Mouse (Mus musculus) midbrain, embryonic 11.5 days (tissue): ENCODE data around the gene Rbms1. TPM values are rescaled to one million over a fixed set of nuclear protein-coding genes. Genes with fewer than 3 reads are reported as not detected.

Experiments
- ATAC-seq: fragments of 200-750 bp; cut with Nextera tagmentation; 2 replicates; pipeline ENCODE4 v1.8.0; 2017; ENCODE audit warnings: moderate TSS enrichment, moderate library complexity; ENCODE audit not compliant: low FRiP score
- DNase-seq: peaks from one replicate; pipeline ENCODE4 v3.0.0; 2015; ENCODE audit warnings: low spot score; ENCODE audit errors: missing footprints
- H3K27ac ChIP-seq: fragments of 300-500 bp; sonication (generic); 2 replicates; pipeline ENCODE4 v1.5.1; 2014; ENCODE audit warnings: low read depth, low read length
- H3K27me3 ChIP-seq: fragments of 300-500 bp; sonication (generic); 2 replicates; pipeline ENCODE4 v1.6.1; 2014; ENCODE audit warnings: mild to moderate bottlenecking, low read length, moderate library complexity, mixed read lengths; ENCODE audit not compliant: control insufficient read depth, insufficient read depth
- H3K36me3 ChIP-seq: fragments of 300-500 bp; sonication (generic); 2 replicates; pipeline ENCODE4 v1.6.1; 2014; ENCODE audit warnings: mild to moderate bottlenecking, low read length, moderate library complexity, mixed read lengths; ENCODE audit not compliant: control insufficient read depth, insufficient read depth
- H3K4me1 ChIP-seq: fragments of 300-500 bp; sonication (generic); 2 replicates; pipeline ENCODE4 v1.6.1; 2014; ENCODE audit warnings: low read length; ENCODE audit not compliant: control insufficient read depth, insufficient read depth
- H3K4me2 ChIP-seq: fragments of 300-500 bp; sonication (generic); 2 replicates; pipeline ENCODE4 v1.6.1; 2014; ENCODE audit warnings: mild to moderate bottlenecking, moderate library complexity
- H3K4me3 ChIP-seq: fragments of 300-500 bp; sonication (generic); 2 replicates; pipeline ENCODE4 v1.5.1; 2014; ENCODE audit warnings: low read depth, low read length
- H3K9ac ChIP-seq: fragments of 300-500 bp; sonication (generic); 2 replicates; pipeline ENCODE4 v1.6.1; 2014; ENCODE audit warnings: low read length
- H3K9me3 ChIP-seq: fragments of 300-500 bp; sonication (generic); 2 replicates; pipeline ENCODE4 v1.6.1; 2016; ENCODE audit warnings: low read length; ENCODE audit not compliant: control insufficient read depth
- WGBS: fragments of 180-500 bp; shearing (Covaris S2); extraction: QIAGEN DNeasy Blood & Tissue Kit; methylation state at CpG from one replicate; pipeline ENCODE4 v1.1.7; 2014; 5-methylcytosine and 5-hydroxymethylcytosine counted together
- polyA plus RNA-seq: library from polyadenylated mRNA; unstranded; fragments of >200 nt; fragmentation: Nextera tagmentation; extraction: Ambion mirVana; gene quantifications from 2 replicates; pipeline ENCODE4 v1.2.1, GENCODE M21; 2014

Rbms1 gene
- polyA plus RNA-seq, 1 experiment from 2014 or later: 43.2 TPM

DNA sequence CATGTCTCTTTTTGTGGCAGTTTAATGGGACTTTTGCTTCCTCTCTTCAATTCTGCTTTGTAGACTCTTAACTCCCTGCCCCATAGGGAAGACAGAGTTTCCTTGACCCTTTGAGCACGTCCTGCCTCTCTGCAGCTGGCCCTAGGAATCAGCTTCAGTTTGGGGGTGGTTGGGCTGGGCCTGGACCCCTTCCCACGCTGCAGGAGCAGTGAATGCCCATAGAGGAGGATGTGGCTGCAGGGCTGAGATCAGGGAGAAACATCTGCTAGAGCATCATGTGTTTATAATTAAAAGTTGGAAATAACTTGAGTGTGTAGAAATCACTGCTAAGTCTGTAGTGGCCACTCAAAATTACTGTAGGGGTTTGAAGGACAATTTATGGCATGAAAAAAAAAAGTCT, 144.4 kb downstream of the Rbms1 start:
- no peaks in the 10 kb centered on the region for H3K36me3 ChIP-seq
- H3K4me2 ChIP-seq: no peak overlapping the region
- H3K9ac ChIP-seq: no peak overlapping the region
- no peaks in the 10 kb centered on the region for H3K4me1 ChIP-seq
- 12% methylated on average over 2 of the region's 2 CpGs for WGBS
- no peak overlapping the region for H3K27ac ChIP-seq
- H3K9me3 ChIP-seq: no peaks in the 10 kb centered on the region
- no peak for DNase-seq
- no peak overlapping the region for H3K4me3 ChIP-seq
- H3K27me3 ChIP-seq: no peaks in the 10 kb centered on the region
- no peak for ATAC-seq

DNA sequence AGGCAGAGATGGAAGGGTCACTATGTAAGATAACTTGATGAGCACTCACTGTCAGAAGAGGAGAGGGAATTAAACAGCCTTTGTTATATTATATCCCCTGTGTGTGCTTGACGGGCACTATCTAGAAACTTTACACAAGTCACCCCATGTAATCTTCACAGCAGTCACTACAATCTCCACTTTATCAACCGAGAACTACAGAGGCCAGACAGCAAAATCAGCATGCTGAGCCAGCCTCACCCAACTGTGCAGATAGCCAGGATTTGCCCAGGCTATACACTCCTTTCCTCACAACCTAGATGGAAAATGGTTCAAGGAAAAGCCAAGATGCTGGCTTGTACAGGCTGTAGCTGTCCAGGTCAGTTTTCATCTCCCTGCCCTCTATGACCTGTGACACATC, 146.7 kb downstream of the Rbms1 start:
- no peak for ATAC-seq
- Histone ChIP-seq H3K4me3 (no peak overlapping the region), H3K9me3 (no peaks in the 10 kb centered on the region), H3K27me3 (no peaks in the 10 kb centered on the region; the same call in 1 of the 2 replicates), H3K36me3 (no peaks in the 10 kb centered on the region), H3K4me1 (no peaks in the 10 kb centered on the region), H3K9ac (no peak overlapping the region), H3K27ac (no peak overlapping the region), H3K4me2 (no peak overlapping the region)
- DNase-seq: no peak
- WGBS: 82% methylated on average over 2 of the region's 2 CpGs

DNA sequence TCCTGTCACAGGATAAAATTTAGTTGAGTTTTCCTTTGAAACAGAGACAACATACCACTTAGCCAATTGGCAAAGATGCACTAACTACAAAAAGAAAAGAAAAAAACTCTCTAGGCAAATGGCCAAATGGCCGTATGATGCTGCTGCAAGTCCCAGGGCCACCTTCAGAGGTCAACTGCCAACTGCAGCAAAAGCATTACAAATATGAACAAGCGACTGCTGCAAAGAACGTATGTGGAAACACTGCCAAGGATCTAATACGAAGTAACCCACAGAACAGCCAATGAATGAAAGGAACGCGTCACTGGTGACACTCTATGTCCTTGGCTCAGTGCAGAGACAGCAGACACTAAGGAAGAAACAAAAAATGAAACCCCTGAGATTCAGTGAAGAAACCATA, 148.2 kb downstream of the Rbms1 start:
- no peak for DNase-seq
- H3K27ac ChIP-seq: no peak overlapping the region
- H3K27me3 ChIP-seq: no peaks in the 10 kb centered on the region; the same call in 1 of the 2 replicates
- no peak for ATAC-seq
- no peak overlapping the region for H3K9ac ChIP-seq
- no peak overlapping the region for H3K4me3 ChIP-seq
- H3K9me3 ChIP-seq: no peaks in the 10 kb centered on the region
- no peaks in the 10 kb centered on the region for H3K4me1 ChIP-seq
- no peak overlapping the region for H3K4me2 ChIP-seq
- WGBS: 91% methylated on average over 6 of the region's 6 CpGs
- no peaks in the 10 kb centered on the region for H3K36me3 ChIP-seq

DNA sequence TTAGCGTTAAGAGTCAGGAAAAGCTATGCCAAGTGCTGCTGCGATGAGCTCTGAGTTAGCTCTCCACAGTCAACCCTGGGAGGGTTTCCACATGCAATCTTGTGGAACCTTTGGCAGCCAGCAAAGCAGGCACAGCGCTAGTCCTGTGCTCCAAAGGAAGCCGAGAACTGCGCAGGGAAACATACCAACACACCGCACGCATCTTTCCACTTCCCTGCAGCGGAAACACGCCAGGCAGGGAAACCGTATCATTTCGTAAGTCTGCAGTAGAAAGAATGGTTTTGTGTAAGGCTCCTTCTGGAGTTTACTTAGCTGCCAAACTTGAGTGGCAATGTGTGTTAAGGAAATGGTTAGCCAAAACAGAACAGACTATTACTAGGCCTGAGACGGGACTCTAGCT, 150.0 kb downstream of the Rbms1 start:
- WGBS: 91% methylated on average over 12 of the region's 12 CpGs
- Histone ChIP-seq H3K27me3 (no peaks in the 10 kb centered on the region; the same call in 1 of the 2 replicates), H3K27ac (no peak overlapping the region), H3K4me2 (no peak overlapping the region), H3K9ac (no peak overlapping the region), H3K4me3 (no peak overlapping the region), H3K36me3 (no peaks in the 10 kb centered on the region), H3K9me3 (no peaks in the 10 kb centered on the region), H3K4me1 (no peaks in the 10 kb centered on the region)
- DNase-seq (no peak), ATAC-seq (no peak)

DNA sequence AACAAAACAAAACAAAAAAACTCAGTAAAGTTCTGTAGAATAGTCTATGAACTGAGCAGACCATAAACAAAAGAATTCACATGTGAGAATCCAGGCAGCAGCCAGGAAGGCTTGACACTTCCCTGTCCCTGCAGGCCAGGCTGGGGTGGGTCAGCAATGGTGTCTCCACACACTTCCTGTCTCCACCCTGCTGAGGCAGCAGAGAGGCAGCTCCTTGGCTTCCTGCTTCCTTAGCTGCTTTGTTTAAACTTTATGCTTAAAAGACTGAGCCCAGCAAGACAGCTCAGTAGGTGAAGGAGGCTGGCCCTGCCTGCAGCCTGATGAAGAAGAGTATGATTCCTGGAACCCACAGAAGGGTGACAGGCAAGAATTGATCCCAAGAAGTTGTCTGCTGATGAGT, 152.4 kb downstream of the Rbms1 start:
- no peaks in the 10 kb centered on the region; the same call in 1 of the 2 replicates for H3K27me3 ChIP-seq
- no peak overlapping the region for H3K4me2 ChIP-seq
- H3K4me1 ChIP-seq: no peaks in the 10 kb centered on the region
- H3K9me3 ChIP-seq: no peaks in the 10 kb centered on the region
- no peak overlapping the region for H3K27ac ChIP-seq
- DNase-seq (no peak), ATAC-seq (no peak)
- H3K4me3 ChIP-seq: no peak overlapping the region
- H3K9ac ChIP-seq: no peak overlapping the region
- no peaks in the 10 kb centered on the region for H3K36me3 ChIP-seq

DNA sequence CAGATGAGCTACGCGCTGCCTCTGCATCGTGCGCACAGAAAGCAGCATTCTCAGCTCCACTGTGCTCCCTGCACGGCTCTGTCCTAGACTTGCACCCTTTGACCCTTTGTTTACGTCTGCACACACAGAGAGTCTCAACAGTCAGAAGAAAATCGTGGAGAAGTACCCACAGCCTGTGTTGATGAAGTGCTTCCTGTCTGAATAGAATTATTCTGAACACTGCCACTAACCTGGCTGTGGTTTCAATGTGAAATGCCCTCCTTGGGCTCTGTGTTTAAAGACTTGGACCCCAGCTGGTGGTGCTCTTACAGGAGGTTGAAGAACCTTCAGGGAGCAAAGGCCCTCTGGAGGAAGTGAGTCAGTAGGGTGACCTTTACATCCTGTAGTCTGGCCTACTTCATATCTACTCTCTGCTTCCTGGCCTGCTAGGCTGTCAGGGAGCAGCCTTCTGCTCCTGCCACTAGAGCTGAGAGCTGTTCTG, 153.5 kb downstream of the Rbms1 start:
- Histone ChIP-seq H3K9me3 (no peaks in the 10 kb centered on the region), H3K4me3 (no peak overlapping the region), H3K27ac (no peak overlapping the region), H3K4me1 (no peaks in the 10 kb centered on the region), H3K9ac (no peak overlapping the region), H3K27me3 (no peaks in the 10 kb centered on the region; the same call in 1 of the 2 replicates), H3K4me2 (no peak overlapping the region), H3K36me3 (no peaks in the 10 kb centered on the region)
- DNase-seq: no peak
- WGBS: 75% methylated on average over 7 of the region's 7 CpGs
- no peak for ATAC-seq

DNA sequence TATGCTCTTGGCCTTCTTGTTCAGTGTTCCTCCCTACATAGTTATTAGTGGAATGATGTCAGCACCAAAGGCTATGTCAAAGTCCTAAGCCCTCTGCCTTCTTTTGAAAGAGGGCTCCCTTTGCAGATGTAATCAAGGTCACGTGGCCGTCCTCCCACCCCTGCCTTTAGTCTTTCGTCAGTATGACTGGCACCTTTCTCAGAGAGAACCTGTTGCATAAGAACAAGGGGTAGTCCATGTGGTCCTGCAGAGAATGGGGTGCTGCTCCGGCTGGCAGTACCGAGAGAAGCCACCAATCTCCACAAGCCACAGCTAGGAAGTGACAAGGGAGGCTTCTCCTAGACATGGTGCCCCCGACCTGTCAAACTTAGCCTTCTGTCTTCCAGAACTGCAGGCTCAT, 154.2 kb downstream of the Rbms1 start:
- Histone ChIP-seq H3K36me3 (no peaks in the 10 kb centered on the region), H3K27ac (no peak overlapping the region), H3K4me1 (no peaks in the 10 kb centered on the region), H3K4me3 (no peak overlapping the region), H3K27me3 (peaks cover 2% of the 10 kb centered on the region), H3K9ac (no peak overlapping the region), H3K4me2 (no peak overlapping the region), H3K9me3 (no peaks in the 10 kb centered on the region)
- no peak for DNase-seq
- no peak for ATAC-seq
- WGBS: 82% methylated on average over 6 of the region's 6 CpGs

DNA sequence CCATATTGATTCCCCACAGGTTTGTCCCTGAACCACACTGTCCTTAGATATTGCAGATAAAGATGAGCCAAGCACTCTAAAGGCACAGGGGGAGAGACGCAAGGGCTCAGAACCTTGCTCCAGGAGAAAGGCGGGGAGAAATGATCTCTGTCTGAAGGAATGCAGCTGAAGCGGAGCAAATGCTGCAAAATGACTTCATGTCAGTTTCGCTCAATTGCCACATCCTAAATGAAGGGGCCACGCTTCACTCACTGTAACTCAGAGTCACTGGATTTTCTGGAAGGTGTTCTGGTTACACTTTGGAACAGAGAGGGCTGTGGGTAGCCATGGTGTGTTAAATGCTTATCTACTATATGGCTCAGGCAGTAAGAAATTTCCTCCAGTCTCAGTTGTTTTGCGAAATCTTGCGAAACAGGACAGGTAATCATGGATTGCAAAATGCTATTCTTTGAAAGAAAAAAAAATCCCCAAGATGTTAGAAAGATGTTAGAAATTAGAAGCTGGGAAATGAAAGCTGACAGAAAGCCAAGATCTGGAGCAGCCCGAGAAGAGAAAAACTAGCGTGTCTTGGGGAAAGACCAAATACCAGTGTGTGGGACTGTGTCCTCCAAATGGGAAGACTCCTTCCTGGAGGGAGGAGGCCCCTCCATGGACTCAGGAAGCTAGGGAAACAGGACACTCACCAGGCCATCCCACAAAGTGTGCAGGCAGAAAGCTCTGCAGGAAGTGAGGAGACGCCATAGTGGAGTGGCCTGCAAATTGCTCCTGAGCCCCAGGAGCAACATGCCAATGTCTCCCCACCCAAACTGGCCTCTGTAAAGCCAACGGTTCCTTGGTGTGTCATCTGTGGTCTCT, 155.4 kb downstream of the Rbms1 start:
- H3K9me3 ChIP-seq: no peaks in the 10 kb centered on the region
- WGBS: 84% methylated on average over 11 of the region's 11 CpGs
- no peak overlapping the region for H3K27ac ChIP-seq
- H3K4me3 ChIP-seq: no peak overlapping the region
- H3K36me3 ChIP-seq: no peaks in the 10 kb centered on the region
- ATAC-seq (no peak), DNase-seq (no peak)
- H3K27me3 ChIP-seq: peaks cover 8% of the 10 kb centered on the region
- H3K9ac ChIP-seq: no peak overlapping the region
- peaks cover 3% of the 10 kb centered on the region; the same call in 1 of the 2 replicates for H3K4me1 ChIP-seq
- H3K4me2 ChIP-seq: no peak overlapping the region

DNA sequence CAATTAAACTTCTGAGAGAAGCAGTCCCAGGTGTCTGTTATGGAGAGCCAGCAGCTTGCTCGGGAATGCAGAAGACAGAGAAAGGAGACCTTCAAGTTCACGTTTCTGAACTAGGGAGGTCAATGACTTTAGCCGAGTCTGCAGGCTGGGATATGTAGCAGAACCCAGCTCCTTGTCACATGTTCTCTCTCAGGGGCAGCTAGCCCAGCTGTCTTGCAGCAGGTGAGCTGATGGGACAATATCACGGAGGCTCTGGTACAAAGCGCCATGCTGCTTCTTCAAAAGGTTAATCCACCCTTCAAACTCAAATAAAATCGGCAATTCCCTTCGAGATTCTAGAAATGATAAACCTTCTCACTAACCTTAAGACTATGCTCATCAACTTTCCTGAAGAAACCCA, 158.2 kb downstream of the Rbms1 start:
- peaks cover 15% of the 10 kb centered on the region for H3K4me1 ChIP-seq
- peaks cover 22% of the 10 kb centered on the region for H3K27me3 ChIP-seq
- H3K9me3 ChIP-seq: no peaks in the 10 kb centered on the region
- H3K36me3 ChIP-seq: no peaks in the 10 kb centered on the region
- H3K9ac ChIP-seq: no peak overlapping the region
- no peak overlapping the region for H3K4me3 ChIP-seq
- H3K27ac ChIP-seq: no peak overlapping the region
- no peak overlapping the region for H3K4me2 ChIP-seq
- ATAC-seq (no peak), DNase-seq (no peak)
- 74% methylated on average over 7 of the region's 7 CpGs for WGBS
